Mouse (Mus musculus) liver, postnatal 0 days (tissue): ENCODE measurements around the gene Rnf24. TPM values are rescaled to one million over a fixed set of nuclear protein-coding genes. Genes with fewer than 3 reads are reported as not detected.
"Not testable (repeated sequence)": the region's sequence is repeated elsewhere in the genome, so short reads cannot be mapped to it uniquely, and the experiment has no call there.

Source experiments
- ATAC-seq: fragments of 200-750 bp; cut with Nextera tagmentation; 2 replicates; pipeline ENCODE4 v1.8.0; 2017; ENCODE audit warnings: mild to moderate bottlenecking, moderate library complexity
- DNase-seq: peaks from one replicate; pipeline ENCODE4 v3.0.0-alpha.2; 2016
- H3K27ac ChIP-seq: fragments of 300-500 bp; sonication (generic); 2 replicates; pipeline ENCODE4 v1.5.1; 2014; ENCODE audit warnings: antibody characterized with exemption, moderate library complexity, mild to moderate bottlenecking, low read depth
- H3K27me3 ChIP-seq: fragments of 300-500 bp; sonication (generic); 2 replicates; pipeline ENCODE4 v1.6.1; 2014; ENCODE audit warnings: low read length, control low read depth, mixed read lengths; ENCODE audit not compliant: insufficient read depth
- H3K36me3 ChIP-seq: fragments of 300-500 bp; sonication (generic); replicated peaks from 2 replicates; pipeline ENCODE4 v1.6.1; 2014; ENCODE audit warnings: mild to moderate bottlenecking, control low read depth, low read length, moderate library complexity, mixed read lengths; ENCODE audit not compliant: insufficient read depth
- H3K4me1 ChIP-seq: fragments of 300-500 bp; sonication (generic); 2 replicates; pipeline ENCODE4 v1.6.1; 2014; ENCODE audit warnings: antibody characterized with exemption, mild to moderate bottlenecking, control low read depth; ENCODE audit not compliant: insufficient read depth
- H3K4me2 ChIP-seq: fragments of 300-500 bp; sonication (generic); 2 replicates; pipeline ENCODE4 v1.6.1; 2014; ENCODE audit warnings: low read depth, mild to moderate bottlenecking, low read length, moderate library complexity, mixed read lengths
- H3K4me3 ChIP-seq: fragments of 300-500 bp; sonication (generic); 2 replicates; pipeline ENCODE4 v1.5.1; 2014; ENCODE audit warnings: low read depth, low read length
- H3K9ac ChIP-seq: fragments of 300-500 bp; sonication (generic); replicated peaks from 2 replicates; pipeline ENCODE4 v1.6.1; 2014; ENCODE audit warnings: mild to moderate bottlenecking, moderate library complexity
- H3K9me3 ChIP-seq: fragments of 300-500 bp; sonication (generic); 2 replicates; pipeline ENCODE4 v1.6.1; 2016; ENCODE audit warnings: mild to moderate bottlenecking, control low read depth, low read length, mixed read lengths
- CTCF ChIP-seq: sonication (generic); IDR thresholded peaks from 2 replicates; pipeline ENCODE4 v1.5.1; 2016; ENCODE audit warnings: antibody characterized with exemption, low read depth
- EP300 ChIP-seq: IDR thresholded peaks from 2 replicates; pipeline ENCODE4 v1.6.1; 2016; ENCODE audit warnings: antibody characterized with exemption, low read depth, mild to moderate bottlenecking
- WGBS: fragments of 180-500 bp; shearing (Covaris S2); extraction: QIAGEN DNeasy Blood & Tissue Kit; methylation state at CpG from one replicate; pipeline ENCODE4 v1.1.7; 2014; ENCODE audit not compliant: insufficient replicate concordance; 5-methylcytosine and 5-hydroxymethylcytosine counted together
- polyA plus RNA-seq: library from polyadenylated mRNA; unstranded; fragments of >200 nt; fragmentation: Nextera tagmentation; extraction: Ambion mirVana; gene quantifications from 2 replicates; pipeline ENCODE4 v1.2.1, GENCODE M21; 2015

Gene Rnf24
- polyA plus RNA-seq, 1 experiment from 2014 or later: 0.94 TPM

- Histone ChIP-seq H3K9ac (no peak overlapping the region), H3K36me3 (no peaks in the 10 kb centered on the region), H3K9me3 (no peaks in the 10 kb centered on the region), H3K27ac (peak overlapping the region; percentile 41; the same call in 1 of the 2 replicates), H3K4me1 (no peaks in the 10 kb centered on the region), H3K4me2 (peak overlapping the region; percentile 3; the same call in 1 of the 2 replicates), H3K4me3 (no peak overlapping the region), H3K27me3 (no peaks in the 10 kb centered on the region)
- WGBS: 34% methylated on average over 3 of the region's 3 CpGs
- no peak for TF ChIP-seq CTCF
- no peak for TF ChIP-seq EP300
- DNase-seq (no peak), ATAC-seq (no peak)
Observed at GRCm38 (mm10) chr2:131326044-131326443, 26.6 kb downstream of the Rnf24 start.

DNA sequence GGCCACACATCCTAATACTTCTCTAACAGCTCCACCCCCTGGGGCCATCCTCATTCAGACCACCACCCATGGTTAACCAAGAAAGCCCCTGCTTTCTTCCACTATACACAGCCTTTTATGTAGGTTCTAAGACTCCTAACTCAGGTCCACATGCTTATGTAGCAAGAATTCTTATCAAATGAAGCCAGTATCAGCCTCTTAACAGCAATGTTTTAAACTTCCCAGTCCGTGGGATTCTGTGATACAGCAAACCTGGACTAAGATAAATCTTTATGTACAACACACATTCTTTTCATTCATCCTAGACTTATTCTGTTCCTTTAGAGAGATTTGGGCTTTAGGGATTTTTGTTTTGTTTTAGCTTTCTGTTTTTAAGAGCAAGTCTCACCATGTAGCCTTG is 29.0 kb downstream of the Rnf24 start:
- whole genome bisulfite sequencing: 32% methylated on average over 1 of the region's 1 CpGs
- H3K9me3 ChIP-seq: no peaks in the 10 kb centered on the region
- ATAC-seq: no peak
- no peak overlapping the region for H3K4me3 ChIP-seq
- H3K4me1 ChIP-seq: no peaks in the 10 kb centered on the region
- no peak for TF ChIP-seq CTCF
- no peak for TF ChIP-seq EP300
- H3K36me3 ChIP-seq: no peaks in the 10 kb centered on the region
- no peak overlapping the region for H3K9ac ChIP-seq
- DNase-seq: no peak
- no peaks in the 10 kb centered on the region for H3K27me3 ChIP-seq
- no peak overlapping the region for H3K4me2 ChIP-seq
- H3K27ac ChIP-seq: no peak overlapping the region

- WGBS: 18% methylated on average over 3 of the region's 3 CpGs
- ATAC-seq: peak; percentile 47; the same call in 1 of the 2 replicates
- Histone ChIP-seq H3K4me2 (peak overlapping the region; percentile 36; the same call in 1 of the 2 replicates), H3K27ac (peak overlapping the region; percentile 49; the same call in 1 of the 2 replicates)
- not testable (repeated sequence) for H3K27me3 ChIP-seq, DNase-seq, H3K9me3 ChIP-seq, H3K9ac ChIP-seq, H3K4me3 ChIP-seq, H3K36me3 ChIP-seq, H3K4me1 ChIP-seq
Observed at GRCm38 (mm10) chr2:131321192-131321591, 31.5 kb downstream of the Rnf24 start.

DNA sequence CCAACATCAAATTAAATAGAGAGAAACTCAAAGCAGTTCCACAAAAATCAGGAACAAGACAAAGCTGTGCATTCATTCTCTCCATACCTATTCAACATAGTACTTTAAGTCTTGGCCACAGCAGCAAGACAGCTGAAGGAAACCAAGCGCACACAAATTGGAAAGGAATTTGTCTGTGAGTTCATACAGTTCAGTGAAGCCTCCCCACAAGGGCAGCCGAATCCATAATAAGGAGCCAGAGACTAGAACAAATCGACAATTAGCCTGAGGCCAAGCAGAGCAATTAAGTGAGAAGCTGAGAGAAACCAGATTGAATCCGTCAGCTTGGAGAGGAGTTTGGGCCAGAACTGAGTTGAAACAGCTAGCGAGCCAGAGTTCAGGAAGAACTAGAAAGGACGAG is 33.3 kb downstream of the Rnf24 start:
- H3K36me3 ChIP-seq: no peaks in the 10 kb centered on the region
- H3K27ac ChIP-seq: no peak overlapping the region
- H3K4me2 ChIP-seq: no peak overlapping the region
- H3K27me3 ChIP-seq: no peaks in the 10 kb centered on the region
- TF ChIP-seq CTCF (no peak), EP300 (no peak)
- no peak for DNase-seq
- no peak for ATAC-seq
- no peak overlapping the region for H3K9ac ChIP-seq
- no peak overlapping the region for H3K4me3 ChIP-seq
- 86% methylated on average over 6 of the region's 6 CpGs for WGBS
- H3K9me3 ChIP-seq: 0 out of 2 replicates have a peak, but pooled peaks cover 2% of the 10 kb centered on the region
- no peaks in the 10 kb centered on the region for H3K4me1 ChIP-seq

- H3K4me1 ChIP-seq: no peaks in the 10 kb centered on the region
- TF ChIP-seq EP300 (no peak), CTCF (no peak)
- H3K9me3 ChIP-seq: 0 out of 2 replicates have a peak, but pooled peaks cover 2% of the 10 kb centered on the region
- no peak overlapping the region for H3K9ac ChIP-seq
- no peaks in the 10 kb centered on the region for H3K36me3 ChIP-seq
- 65% methylated on average over 2 of the region's 2 CpGs for WGBS
- DNase-seq (no peak), ATAC-seq (no peak)
- H3K4me3 ChIP-seq: no peak overlapping the region
- H3K27ac ChIP-seq: no peak overlapping the region
- H3K4me2 ChIP-seq: no peak overlapping the region
- no peaks in the 10 kb centered on the region for H3K27me3 ChIP-seq
Observed at GRCm38 (mm10) chr2:131316167-131316566, 36.5 kb downstream of the Rnf24 start.

- DNase-seq: peak; percentile 63
- H3K4me1 ChIP-seq: no peaks in the 10 kb centered on the region
- TF ChIP-seq CTCF (no peak), EP300 (no peak)
- H3K27me3 ChIP-seq: no peaks in the 10 kb centered on the region
- no peak overlapping the region for H3K27ac ChIP-seq
- no peaks in the 10 kb centered on the region for H3K9me3 ChIP-seq
- no peak overlapping the region for H3K4me2 ChIP-seq
- no peak overlapping the region for H3K9ac ChIP-seq
- H3K4me3 ChIP-seq: no peak overlapping the region
- no peaks in the 10 kb centered on the region for H3K36me3 ChIP-seq
- 55% methylated on average over 6 of the region's 6 CpGs for WGBS
- ATAC-seq: peak; percentile 77
Observed at GRCm38 (mm10) chr2:131309296-131309695, 43.4 kb downstream of the Rnf24 start.

DNA sequence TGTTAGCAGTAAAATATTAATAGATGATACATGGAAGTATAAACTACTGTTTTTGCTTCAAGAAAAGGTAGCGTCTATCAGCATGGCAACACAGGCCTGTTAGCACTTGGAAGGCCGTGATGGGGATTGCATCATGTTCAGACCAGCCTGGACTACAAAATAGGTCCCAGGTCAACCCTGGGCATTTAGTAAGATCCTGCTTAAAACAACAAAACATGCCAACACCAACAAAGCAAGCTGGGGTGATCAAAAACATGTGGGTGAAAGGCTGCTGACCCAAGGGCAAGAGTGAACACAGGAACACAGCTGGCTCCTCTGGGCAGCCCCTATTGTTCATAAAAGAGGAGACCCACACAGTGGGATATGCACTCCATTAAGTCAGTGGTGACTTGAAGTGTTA is 44.9 kb downstream of the Rnf24 start:
- Histone ChIP-seq H3K27me3 (no peaks in the 10 kb centered on the region), H3K36me3 (no peaks in the 10 kb centered on the region), H3K9ac (no peak overlapping the region), H3K9me3 (no peaks in the 10 kb centered on the region), H3K4me2 (no peak overlapping the region), H3K4me3 (no peak overlapping the region), H3K27ac (no peak overlapping the region), H3K4me1 (no peaks in the 10 kb centered on the region)
- no peak for DNase-seq
- peak; percentile 85 for ATAC-seq
- no peak for TF ChIP-seq EP300
- no peak for TF ChIP-seq CTCF
- WGBS: 62% methylated on average over 2 of the region's 2 CpGs
